Mouse (Mus musculus) ES-E14 (cell line): Measurements from ENCODE around the gene Slc1a3.

ENCODE experiments used
- CHD2 ChIP-seq: IDR thresholded peaks from 2 replicates; pipeline ENCODE4 v1.6.1; 2014; ENCODE audit warnings: mild to moderate bottlenecking, low read depth, low read length, inconsistent platforms
- MAFK ChIP-seq: IDR thresholded peaks from 2 replicates; pipeline ENCODE4 v1.6.1; 2014; ENCODE audit warnings: mild to moderate bottlenecking, low read depth, low read length, inconsistent platforms; ENCODE audit not compliant: insufficient read depth
- ZC3H11A ChIP-seq: IDR thresholded peaks from 2 replicates; pipeline ENCODE4 v1.6.1; 2012; ENCODE audit warnings: low read depth, mild to moderate bottlenecking, inconsistent platforms, low read length, borderline replicate concordance
- ZNF384 ChIP-seq: IDR thresholded peaks from 2 replicates; pipeline ENCODE4 v1.6.1; 2012; ENCODE audit warnings: low read depth, low read length, inconsistent platforms

- TF ChIP-seq CHD2 (no peak), MAFK (no peak), ZC3H11A (no peak), ZNF384 (no peak)
Observed at GRCm38 (mm10) chr15:8616290-8616689, 94.3 kb downstream of the Slc1a3 start.
